Mouse (Mus musculus): ENCODE measurements around the gene Bcl2a1c.
"Not testable (repeated sequence)": the region's sequence is repeated elsewhere in the genome, so short reads cannot be mapped to it uniquely, and the experiment has no call there.

Bcl2a1c gene

GRCm38 (mm10) chr9:114329855-114330254, at the start of gene Bcl2a1c:
Bcl2a1c (plus strand) TSS chr9:114330135.
- in situ Hi-C loops (cut with MseI, MboI) = loop anchor here (10.0 kb wide), 2 partner anchors 45 to 55 kb away; no protein-coding TSS in a partner anchor

GRCm38 (mm10) chr9:114305957-114306356, 24.0 kb upstream of the Bcl2a1c start:
- in situ Hi-C loops (cut with MseI, MboI) = not testable (repeated sequence)

- in situ Hi-C loops (cut with MseI, MboI) = not testable (repeated sequence)
These were observed 18.2 kb upstream of the Bcl2a1c start for GRCm38 (mm10) chr9:114311752-114312151.

- in situ Hi-C loops (cut with MseI, MboI) = no loop called here
These were observed 11.9 kb upstream of the Bcl2a1c start for GRCm38 (mm10) chr9:114318021-114318420.

- in situ Hi-C loops (cut with MseI, MboI) = loop anchor here (10.0 kb wide), 2 partner anchors 49 to 59 kb away; no protein-coding TSS in a partner anchor
These were observed 3.8 kb upstream of the Bcl2a1c start for GRCm38 (mm10) chr9:114326011-114326748.

GRCm38 (mm10) chr9:114328332-114328731, 1.6 kb upstream of the Bcl2a1c start:
- in situ Hi-C loops (cut with MseI, MboI) = loop anchor here (10.0 kb wide), 2 partner anchors 46 to 56 kb away; no protein-coding TSS in a partner anchor

GRCm38 (mm10) chr9:114367783-114368470, 38.0 kb downstream of the Bcl2a1c start:
- in situ Hi-C loops (cut with MseI, MboI) = no loop called here

- in situ Hi-C loops (cut with MseI, MboI) = no loop called here
These were observed 38.5 kb downstream of the Bcl2a1c start for GRCm38 (mm10) chr9:114368471-114368858.

- in situ Hi-C loops (cut with MseI, MboI) = not testable (repeated sequence)
These were observed 39.5 kb downstream of the Bcl2a1c start for GRCm38 (mm10) chr9:114369389-114369788.

- in situ Hi-C loops (cut with MseI, MboI) = loop anchor here in 1 of 2 experiments (5.0 to 10.0 kb wide), 2 partner anchors 47 to 279 kb away; no protein-coding TSS in a partner anchor
These were observed 41.8 kb downstream of the Bcl2a1c start for GRCm38 (mm10) chr9:114371717-114372116.

GRCm38 (mm10) chr9:114375276-114375962, 45.5 kb downstream of the Bcl2a1c start:
- in situ Hi-C loops (cut with MseI, MboI) = loop anchor here in 1 of 2 experiments (10.0 kb wide), 1 partner anchor 51 kb away; no protein-coding TSS in a partner anchor

GRCm38 (mm10) chr9:114377168-114377567, 47.2 kb downstream of the Bcl2a1c start:
- in situ Hi-C loops (cut with MseI, MboI) = loop anchor here in 1 of 2 experiments (10.0 kb wide), 1 partner anchor 52 kb away; no protein-coding TSS in a partner anchor

- in situ Hi-C loops (cut with MseI, MboI) = loop anchor here (10.0 kb wide), 1 partner anchor 55 kb away; no protein-coding TSS in a partner anchor
These were observed 49.9 kb downstream of the Bcl2a1c start for GRCm38 (mm10) chr9:114379871-114380270.
